Mouse (Mus musculus) kidney, adult 9 months (tissue): ENCODE results near the gene C7.

Source experiments
- DNase-seq: peaks from one replicate; pipeline ENCODE4 v3.0.0; 2022

C7 gene

DNA sequence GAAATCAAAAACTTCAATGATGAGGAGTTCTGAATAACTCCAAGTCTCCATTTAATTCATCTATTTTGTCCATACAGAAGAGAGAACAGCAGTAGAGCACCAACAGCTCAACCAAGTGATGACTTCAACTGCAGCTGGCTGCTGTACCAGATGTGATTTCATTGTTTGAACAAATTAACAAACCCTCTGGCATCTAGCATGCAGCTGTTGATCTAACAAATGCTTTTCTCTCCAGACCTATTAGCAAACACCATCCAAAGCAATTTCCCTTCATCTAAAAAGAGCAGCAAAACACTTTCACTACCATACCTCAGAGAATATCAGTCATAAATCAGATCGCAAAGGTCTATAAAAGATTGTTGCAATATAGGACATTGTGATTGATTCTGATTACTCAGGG, 90.2 kb downstream of the C7 start:
- no peak for DNase-seq
